ENCODE assay signal across 17 mouse cellular contexts in genomic region chr7:142353854-142354253, GRCm38 (mm10). TPM values are rescaled to one million over a fixed set of nuclear protein-coding genes. Genes with fewer than 3 reads are reported as not detected.
DNase-seq lines count a peak whose midpoint lies in the region; ATAC-seq and TF ChIP-seq lines count a peak whose summit lies in the region.
"Had no signal": no experiment of that assay in that cellular context is flagged by ENCODE, and none has a peak within 500 bp of the region (broad histone marks: within the 10 kb centered on the region; RNA-seq: fewer than 3 reads in every experiment).

No protein-coding gene starts in this region.

- no peaks in the 10 kb centered on the region for H3K4me1 ChIP-seq in lung, postnatal 0 days (ENCODE audit: insufficient read depth, low read depth, low read length)
- peaks cover 68% of the 10 kb centered on the region for H3K4me1 ChIP-seq in liver, embryonic 15.5 days (replicated peaks)

- TF ChIP-seq EP300 in lung, postnatal 0 days (IDR thresholded peaks at IDR 0.05), result no peak

- 44% methylated on average over 5 of the region's 5 CpGs for WGBS in lung, postnatal 0 days
- 16% methylated on average over 5 of the region's 5 CpGs for WGBS in liver, embryonic 15.5 days (ENCODE audit: insufficient replicate concordance)

- H3K27ac ChIP-seq in lung, postnatal 0 days (ENCODE audit: low read length), result no peak overlapping the region
- H3K27ac ChIP-seq in liver, embryonic 15.5 days (replicated peaks), result peak overlapping the region; percentile 85
- H3K27ac ChIP-seq: embryonic facial prominence, embryonic 12.5 days had no signal

- TF ChIP-seq CTCF in lung, postnatal 0 days (IDR thresholded peaks at IDR 0.05), result no peak

- H3K9me3 ChIP-seq in lung, postnatal 0 days (ENCODE audit: low read length), result no peaks in the 10 kb centered on the region
- H3K9me3 ChIP-seq in liver, embryonic 15.5 days (replicated peaks), result no peaks in the 10 kb centered on the region
- H3K9me3 ChIP-seq: embryonic facial prominence, embryonic 12.5 days had no signal

- no peak overlapping the region for H3K9ac ChIP-seq in lung, postnatal 0 days (replicated peaks; ENCODE audit: low read depth)
- peak overlapping the region; percentile 43 for H3K9ac ChIP-seq in liver, embryonic 15.5 days
- H3K9ac ChIP-seq: embryonic facial prominence, embryonic 12.5 days had no signal

- no peak overlapping the region for H3K4me3 ChIP-seq in lung, postnatal 0 days (ENCODE audit: low read depth, low read length)
- peak overlapping the region; percentile 24; the same call in 1 of the 2 replicates for H3K4me3 ChIP-seq in liver, embryonic 15.5 days (replicated peaks)
- H3K4me3 ChIP-seq: embryonic facial prominence, embryonic 12.5 days had no signal

- no peaks in the 10 kb centered on the region for H3K36me3 ChIP-seq in lung, postnatal 0 days (ENCODE audit: insufficient read depth, low read length)
- H3K36me3 ChIP-seq in liver, embryonic 15.5 days (replicated peaks), result no peaks in the 10 kb centered on the region
- H3K36me3 ChIP-seq: embryonic facial prominence, embryonic 12.5 days had no signal

- no peak overlapping the region for H3K4me2 ChIP-seq in lung, postnatal 0 days (replicated peaks; ENCODE audit: low read depth, low read length)
- H3K4me2 ChIP-seq in liver, embryonic 15.5 days, result peak overlapping the region; percentile 61
- H3K4me2 ChIP-seq: embryonic facial prominence, embryonic 12.5 days; midbrain, embryonic 11.5 days had no signal

- H3K27me3 ChIP-seq in lung, postnatal 0 days (replicated peaks; ENCODE audit: insufficient read depth, low read length), result no peaks in the 10 kb centered on the region
- H3K27me3 ChIP-seq in liver, embryonic 15.5 days, result no peaks in the 10 kb centered on the region
- H3K27me3 ChIP-seq: embryonic facial prominence, embryonic 12.5 days had no signal

- DNase-seq in lung, postnatal 0 days (ENCODE audit: low spot score), result peak; percentile 42
- DNase-seq in lung, postnatal 10 days, result no peak
- peak; percentile 90 for DNase-seq in thymus, postnatal 0 days (ENCODE audit: low spot score)
- no peak for DNase-seq in kidney, adult 9 months
- no peak for DNase-seq in MN1 (ENCODE audit: low spot score)
- no peak for DNase-seq in cerebellum, postnatal 10 days
- DNase-seq: cerebellum, adult 11 months; heart, postnatal 14 days; kidney, postnatal 25 days had no signal

- peak; percentile 13; the same call in 1 of the 2 replicates for ATAC-seq in lung, postnatal 0 days
- ATAC-seq in common myeloid progenitor, adult 5-6 weeks (replicated peaks; ENCODE audit: low read depth, poor library complexity, severe bottlenecking), result peak; percentile 77
- peak; percentile 75 for ATAC-seq in liver, embryonic 15.5 days (ENCODE audit: insufficient read depth)

RNA-seq across cellular contexts. Expression of gene Ifitm10, which starts 19.7 kb away (rescaled TPM):
- 15.0 and 15.5 TPM in 2 replicates for polyA plus RNA-seq in lung, postnatal 0 days (2015; fragmentation: Nextera tagmentation; extraction: Ambion mirVana)
- not detected in 2 replicates for total RNA-seq in common myeloid progenitor, adult 5-6 weeks (2017)
- 1.9 and 2.1 TPM in 2 replicates for polyA plus RNA-seq in liver, embryonic 15.5 days (2015; fragmentation: Nextera tagmentation; extraction: Ambion mirVana)
- polyA plus RNA-seq in thymus, postnatal 0 days (2015; fragmentation: Nextera tagmentation; extraction: Ambion mirVana), result 8.5 and 10.6 TPM in 2 replicates
- total RNA-seq: CH12.LX had no signal

RNA-seq across cellular contexts. Expression of gene Gm49369, which starts 28.6 kb away (rescaled TPM):
- polyA plus RNA-seq in lung, postnatal 0 days (2015; fragmentation: Nextera tagmentation; extraction: Ambion mirVana), result 0.80 TPM in 1 of 2 replicates, not detected in the other
- total RNA-seq in common myeloid progenitor, adult 5-6 weeks (2017), result 12.4 and 58.4 TPM in 2 replicates
- 0.54 and 0.78 TPM in 2 replicates for polyA plus RNA-seq in liver, embryonic 15.5 days (2015; fragmentation: Nextera tagmentation; extraction: Ambion mirVana)
- polyA plus RNA-seq in thymus, postnatal 0 days (2015; fragmentation: Nextera tagmentation; extraction: Ambion mirVana), result 5.1 TPM in 1 of 2 replicates, not detected in the other
- polyA plus RNA-seq: embryonic facial prominence, embryonic 12.5 days; stomach, embryonic 14.5 days had no signal

RNA-seq across cellular contexts. Expression of gene Ctsd, which starts 34.0 kb away (rescaled TPM):
- polyA plus RNA-seq in lung, postnatal 0 days (2015; fragmentation: Nextera tagmentation; extraction: Ambion mirVana), result 469 and 481 TPM in 2 replicates
- 114 and 134 TPM in 2 replicates for total RNA-seq in common myeloid progenitor, adult 5-6 weeks (2017)
- polyA plus RNA-seq in liver, embryonic 15.5 days (2015; fragmentation: Nextera tagmentation; extraction: Ambion mirVana), result 377 and 446 TPM in 2 replicates
- polyA plus RNA-seq in thymus, postnatal 0 days (2015; fragmentation: Nextera tagmentation; extraction: Ambion mirVana), result 395 and 403 TPM in 2 replicates

RNA-seq across cellular contexts. Expression of gene Krtap5-4, which starts 50.5 kb away (rescaled TPM):
- not detected in 2 replicates for polyA plus RNA-seq in lung, postnatal 0 days (2015; fragmentation: Nextera tagmentation; extraction: Ambion mirVana)
- total RNA-seq in common myeloid progenitor, adult 5-6 weeks (2017), result not detected in 2 replicates
- polyA plus RNA-seq in liver, embryonic 15.5 days (2015; fragmentation: Nextera tagmentation; extraction: Ambion mirVana), result not detected in 2 replicates
- polyA plus RNA-seq in thymus, postnatal 0 days (2015; fragmentation: Nextera tagmentation; extraction: Ambion mirVana), result not detected in 2 replicates
- total RNA-seq: CH12.LX; heart, postnatal 14 days; left cerebral cortex, postnatal 10 days had no signal
- polyA plus RNA-seq: embryonic facial prominence, embryonic 12.5 days; frontal cortex, adult 2 months; midbrain, embryonic 11.5 days; stomach, embryonic 14.5 days had no signal

RNA-seq across cellular contexts. Expression of gene Krtap5-1, which starts 56.9 kb away (rescaled TPM):
- polyA plus RNA-seq in lung, postnatal 0 days (2015; fragmentation: Nextera tagmentation; extraction: Ambion mirVana), result not detected in 2 replicates
- not detected in 2 replicates for total RNA-seq in common myeloid progenitor, adult 5-6 weeks (2017)
- not detected in 2 replicates for polyA plus RNA-seq in liver, embryonic 15.5 days (2015; fragmentation: Nextera tagmentation; extraction: Ambion mirVana)
- polyA plus RNA-seq in thymus, postnatal 0 days (2015; fragmentation: Nextera tagmentation; extraction: Ambion mirVana), result not detected in 2 replicates
- total RNA-seq: CH12.LX; heart, postnatal 14 days; left cerebral cortex, postnatal 10 days had no signal
- polyA plus RNA-seq: embryonic facial prominence, embryonic 12.5 days; frontal cortex, adult 2 months; midbrain, embryonic 11.5 days; stomach, embryonic 14.5 days had no signal

Comparison
In these comparisons a context has a peak if more than half of its experiments do, and no peak if none do; other contexts are left out.
1. DNase-seq: peak in lung, postnatal 0 days (single experiment) and thymus, postnatal 0 days (single experiment); none in lung, postnatal 10 days (single experiment), kidney, adult 9 months (single experiment), MN1 (single experiment) and cerebellum, postnatal 10 days (0 of 2).
2. ATAC-seq: peak in every context shown above with its lines; median percentile 77 in common myeloid progenitor, adult 5-6 weeks; 75 in liver, embryonic 15.5 days; 13 in lung, postnatal 0 days.